Mouse (Mus musculus) testis, adult 2 months (tissue): ENCODE data around the gene Fbln5.

ENCODE experiments used
- CTCF ChIP-seq: fragments of 200-500 bp; IDR thresholded peaks from 2 replicates; pipeline ENCODE4 v1.5.1; 2012; ENCODE audit warnings: low read depth, mild to moderate bottlenecking, inconsistent platforms, low read length, moderate library complexity; ENCODE audit not compliant: control insufficient read depth, insufficient read depth, insufficient replicate concordance
- POLR2A ChIP-seq: fragments of 200-500 bp; IDR thresholded peaks from 2 replicates; pipeline ENCODE4 v1.6.1; 2012; ENCODE audit warnings: low read depth, mild to moderate bottlenecking, inconsistent platforms, low read length, moderate library complexity; ENCODE audit not compliant: control insufficient read depth

GRCm38 (mm10) chr12:101777613-101778325 lies 41.1 kb downstream of the Fbln5 start:
- TF ChIP-seq CTCF (no peak), POLR2A (no peak)
